Mouse (Mus musculus): ENCODE data around the gene Gse1.

DNA sequence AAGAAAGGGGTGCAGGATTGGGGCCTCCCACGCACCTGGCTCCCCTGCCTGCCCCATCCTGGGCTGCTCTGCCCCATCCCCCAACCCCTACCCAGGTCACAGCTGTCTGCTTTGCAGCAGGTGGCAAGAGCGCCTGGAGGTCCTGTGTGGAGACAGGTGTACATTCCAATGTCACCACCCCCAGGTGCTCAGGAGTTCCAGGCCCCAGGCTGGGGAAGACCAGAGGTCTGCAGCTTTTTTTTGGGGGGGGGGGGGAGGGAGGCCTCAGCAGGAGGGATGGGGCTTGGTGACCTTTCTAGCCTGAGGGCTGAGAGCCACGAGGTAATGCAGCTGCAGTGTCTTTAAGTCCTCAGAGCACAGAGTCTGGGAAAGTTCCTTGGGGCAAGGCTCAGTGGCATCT is 300.1 kb downstream of the Gse1 start:
- TF ChIP-seq EP300 (IDR thresholded peaks at IDR 0.05; ENCODE audit: insufficient read depth, low read depth, low read length) = no peak
- TF ChIP-seq POLR2A (IDR thresholded peaks at IDR 0.05; ENCODE audit: insufficient read depth, low read depth, low read length) = no peak
- TF ChIP-seq CTCF (IDR thresholded peaks at IDR 0.05) = no peak

Data from heart, adult 2 months (tissue).